Mouse (Mus musculus) right cerebral cortex, adult 18-20 months (tissue): ENCODE measurements around the gene Srp14.
A peak's percentile ranks its signal among the peaks of the same experiment; 100 is the strongest.

Source experiments
- DNase-seq: peaks from one replicate; pipeline ENCODE4 v3.0.0; 2022; ENCODE audit warnings: mixed read lengths

Srp14 gene

DNA sequence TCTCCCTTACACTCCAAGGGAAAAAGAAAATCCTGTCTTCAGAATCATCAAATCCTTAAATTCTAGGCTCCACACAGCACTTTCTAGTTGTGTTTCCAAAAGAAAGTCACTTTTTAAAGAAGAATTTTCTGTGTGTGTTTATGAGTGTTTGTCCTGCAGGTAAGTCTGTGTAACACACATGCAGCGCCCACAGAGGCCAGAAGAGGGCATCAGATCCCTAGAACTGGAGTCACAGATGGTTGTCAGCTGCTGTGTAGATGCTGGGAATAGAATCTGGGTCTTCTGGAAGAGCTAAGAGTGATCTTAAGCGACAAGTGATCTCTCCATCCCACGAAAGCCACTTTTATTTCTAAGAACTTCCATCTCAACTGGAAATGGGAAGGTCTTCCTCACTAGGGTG, 8.3 kb upstream of the Srp14 start:
- no peak for DNase-seq

DNA sequence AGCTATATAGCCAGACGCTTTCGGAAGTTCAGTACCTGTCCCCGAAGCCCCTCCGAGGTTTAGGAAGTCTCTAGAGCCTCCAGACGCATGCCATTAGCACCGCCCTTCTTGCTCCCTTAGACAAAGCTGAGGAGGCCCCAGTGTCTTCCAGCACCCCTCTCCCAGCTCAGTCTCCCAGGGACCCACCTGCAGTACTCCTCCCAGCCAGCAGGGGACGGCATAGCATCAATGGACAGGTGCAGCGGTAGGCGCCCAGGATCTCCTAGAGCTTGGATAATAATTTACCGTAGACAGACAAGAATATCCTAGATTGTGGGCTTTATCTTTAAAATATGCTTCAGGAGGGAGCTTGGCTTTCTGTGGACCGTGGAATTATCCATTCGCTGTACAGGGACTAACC, 7.4 kb upstream of the Srp14 start:
- DNase-seq: peak; percentile 55

DNA sequence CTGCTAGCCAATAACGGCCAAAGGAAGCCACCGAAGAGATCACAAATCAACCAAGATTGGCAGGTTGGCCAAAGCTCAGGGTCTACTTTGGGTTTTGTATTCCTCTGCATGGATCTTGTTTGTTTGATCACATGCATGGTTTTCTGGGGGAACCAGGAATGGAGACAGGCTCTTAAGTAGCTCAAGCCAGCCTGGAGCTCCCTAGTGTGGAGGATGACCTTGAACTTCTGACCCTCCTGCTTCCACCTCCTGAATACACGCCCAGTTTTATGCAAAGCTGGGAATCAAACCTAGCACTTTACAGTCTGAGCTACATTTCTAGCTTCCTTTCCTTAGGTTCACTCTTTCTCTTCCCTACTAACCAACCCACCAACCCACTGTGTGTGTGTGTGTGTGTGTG, 5.9 kb upstream of the Srp14 start:
- no peak for DNase-seq

GRCm38 (mm10) chr2:118484386-118484898, 4.9 kb upstream of the Srp14 start:
- peak; percentile 23 for DNase-seq

GRCm38 (mm10) chr2:118483032-118483431, 3.5 kb upstream of the Srp14 start:
- DNase-seq: no peak

DNA sequence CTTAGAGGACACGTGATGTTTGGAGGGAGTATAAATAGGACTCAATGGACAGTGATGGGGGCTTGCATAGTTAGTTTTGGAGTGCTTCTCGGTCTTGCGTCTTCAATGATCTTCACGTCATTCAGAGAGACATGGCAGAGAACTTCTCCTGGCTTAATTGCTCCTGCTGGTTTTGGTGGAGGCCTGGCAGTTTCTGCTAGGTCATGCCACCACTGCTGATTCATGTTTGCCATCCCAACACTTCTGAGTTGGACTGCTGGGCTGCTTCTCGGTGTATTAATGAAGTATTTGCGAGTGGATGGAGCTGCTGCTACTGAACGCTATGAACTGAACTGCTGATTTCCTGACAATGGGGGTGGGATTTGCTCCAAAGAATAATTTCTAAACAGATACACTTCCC, 1.4 kb upstream of the Srp14 start:
- no peak for DNase-seq

- no peak for DNase-seq
Observed at GRCm38 (mm10) chr2:118478833-118479549, 520 bp downstream of the Srp14 start.

DNA sequence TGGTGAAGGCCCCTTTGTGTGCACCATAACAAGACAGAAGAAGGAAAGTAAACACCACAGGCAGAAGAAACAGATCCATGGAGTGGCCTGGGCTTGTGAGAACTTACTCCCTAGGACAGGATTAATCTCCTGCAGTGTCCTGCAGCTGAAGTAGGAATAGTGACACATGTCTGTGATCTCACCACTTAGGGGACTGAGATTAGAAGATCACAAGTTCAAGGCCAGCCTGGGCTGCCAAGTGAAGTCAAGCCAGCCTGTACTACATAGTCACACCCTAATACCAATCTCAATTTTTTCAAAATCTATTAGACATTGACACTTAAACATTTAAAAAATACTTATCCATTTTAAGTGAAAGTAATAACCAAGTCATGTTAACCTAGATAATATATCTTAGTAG, 11.2 kb downstream of the Srp14 start:
- DNase-seq: no peak

GRCm38 (mm10) chr2:118466601-118467000, 12.9 kb downstream of the Srp14 start:
- no peak for DNase-seq

GRCm38 (mm10) chr2:118465894-118466293, 13.6 kb downstream of the Srp14 start:
- no peak for DNase-seq

DNA sequence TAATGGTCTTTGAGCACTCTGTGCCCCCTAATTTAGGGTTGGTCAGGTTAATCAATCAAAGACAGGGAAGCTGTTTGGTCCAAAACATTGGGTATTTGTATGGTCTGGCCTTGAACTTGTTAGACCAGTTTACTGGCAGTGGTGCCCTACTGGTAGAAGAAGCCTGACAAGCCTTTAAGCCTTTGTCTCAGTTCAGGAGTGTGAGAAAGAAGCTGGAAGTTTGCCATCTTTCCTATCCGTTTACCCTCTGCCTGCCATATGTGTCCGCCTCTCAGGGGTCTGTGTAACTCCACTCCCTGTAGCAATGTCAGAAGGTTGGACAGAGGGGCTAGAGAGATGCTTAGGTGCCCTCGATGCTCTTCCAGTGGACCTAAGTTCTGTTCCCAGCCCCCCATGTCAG, 15.1 kb downstream of the Srp14 start:
- DNase-seq: no peak

DNA sequence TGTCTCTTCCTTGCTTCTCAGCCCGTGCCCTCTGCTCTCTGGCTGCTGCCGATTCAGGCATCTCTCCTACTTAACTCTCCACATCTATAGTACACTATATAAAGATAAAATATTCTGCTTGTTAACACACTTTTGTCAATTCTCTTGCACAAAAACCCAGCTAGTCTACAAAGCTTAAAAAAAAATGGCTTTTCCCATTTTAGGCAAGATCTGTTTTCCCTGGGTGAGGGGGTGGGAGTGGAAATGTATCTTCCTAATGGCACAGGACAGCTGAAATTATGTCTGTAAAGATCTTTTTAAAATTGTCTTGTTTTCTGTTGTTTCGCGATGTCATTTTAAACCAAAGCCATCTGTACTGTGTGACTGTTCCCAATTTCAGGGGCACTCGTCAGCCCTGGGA, 16.0 kb downstream of the Srp14 start:
- peak; percentile 36 for DNase-seq

GRCm38 (mm10) chr2:118461480-118462165, 17.9 kb downstream of the Srp14 start:
- peak; percentile 32 for DNase-seq

DNA sequence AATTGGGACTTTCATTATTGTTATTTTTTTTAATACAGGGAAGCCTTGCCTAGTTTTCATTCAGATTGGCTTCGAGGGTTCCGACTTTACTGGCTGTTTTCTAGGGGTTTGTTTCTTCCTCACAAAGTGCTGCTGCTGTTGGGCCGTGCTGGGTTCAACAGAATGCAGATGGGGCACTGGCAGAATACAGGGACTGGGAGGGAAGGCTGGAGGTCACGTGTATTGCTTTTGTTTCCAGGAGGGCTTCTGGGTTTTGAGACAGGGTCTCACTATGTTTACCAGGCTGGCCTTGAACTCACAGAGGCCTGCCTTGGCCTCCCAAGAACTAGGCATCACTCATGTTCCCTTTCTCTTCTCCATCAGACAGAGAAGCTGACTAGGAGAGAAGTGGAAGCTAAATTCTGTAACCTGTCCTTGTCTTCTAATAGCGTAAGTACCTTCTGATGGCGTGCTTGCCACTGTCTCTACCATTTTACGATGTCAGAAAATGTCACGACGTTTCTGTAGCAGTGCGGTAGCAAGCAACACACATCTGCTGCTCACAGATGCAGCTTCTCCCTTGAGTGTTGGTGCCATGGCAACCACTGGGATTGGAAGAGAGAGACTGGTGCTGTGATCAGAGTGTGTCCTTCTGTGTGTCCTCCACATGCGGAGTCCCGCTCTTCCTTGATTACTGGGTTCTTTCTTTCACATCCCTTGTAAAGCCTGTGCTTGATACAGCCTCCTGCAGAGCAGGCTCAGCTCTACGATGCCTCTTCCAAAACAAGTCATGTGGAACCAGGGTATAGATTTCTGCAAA, 21.8 kb downstream of the Srp14 start:
- peak; percentile 59 for DNase-seq

DNA sequence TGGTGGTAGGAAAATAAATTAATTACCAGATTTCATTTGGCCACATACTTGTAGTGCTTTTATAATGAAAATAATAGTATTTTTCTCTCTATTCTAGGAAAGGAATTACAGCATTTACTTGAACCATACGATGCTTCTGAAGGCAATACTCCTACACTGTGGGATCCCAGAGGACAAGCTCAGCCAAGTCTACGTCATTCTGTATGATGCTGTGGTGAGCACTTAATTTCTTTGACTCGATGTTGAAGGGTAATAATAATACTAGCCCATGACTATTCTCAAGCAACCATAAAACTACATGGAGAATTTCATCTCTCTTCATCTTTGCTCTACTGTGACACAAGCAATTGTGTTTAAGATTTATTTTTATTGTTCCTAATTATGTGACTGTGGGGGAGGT, 22.5 kb downstream of the Srp14 start:
- no peak for DNase-seq

DNA sequence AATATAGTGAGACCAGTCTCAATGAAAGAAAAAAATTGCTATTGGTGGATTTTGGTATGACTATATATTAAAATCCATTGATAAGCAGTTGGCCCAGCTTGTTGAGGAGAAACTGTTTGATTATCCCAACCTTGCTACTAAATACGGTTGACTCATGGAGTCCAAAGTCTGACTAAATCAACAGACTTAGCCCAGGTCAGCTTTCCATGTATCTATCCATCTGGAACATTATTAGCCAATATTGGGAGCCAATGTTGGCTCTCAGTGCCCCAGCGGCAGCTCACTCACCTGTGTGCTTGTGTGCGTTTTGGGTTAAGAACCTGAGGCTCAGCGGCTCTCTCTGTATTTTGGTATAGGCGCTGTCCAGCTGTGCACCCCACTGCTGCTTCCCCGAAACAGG, 28.5 kb downstream of the Srp14 start:
- no peak for DNase-seq

- peak; percentile 89 for DNase-seq
Observed at GRCm38 (mm10) chr2:118448181-118448580, 31.3 kb downstream of the Srp14 start.

GRCm38 (mm10) chr2:118445696-118446674, 33.5 kb downstream of the Srp14 start:
- no peak for DNase-seq

GRCm38 (mm10) chr2:118442723-118443122, 36.8 kb downstream of the Srp14 start:
- no peak for DNase-seq

DNA sequence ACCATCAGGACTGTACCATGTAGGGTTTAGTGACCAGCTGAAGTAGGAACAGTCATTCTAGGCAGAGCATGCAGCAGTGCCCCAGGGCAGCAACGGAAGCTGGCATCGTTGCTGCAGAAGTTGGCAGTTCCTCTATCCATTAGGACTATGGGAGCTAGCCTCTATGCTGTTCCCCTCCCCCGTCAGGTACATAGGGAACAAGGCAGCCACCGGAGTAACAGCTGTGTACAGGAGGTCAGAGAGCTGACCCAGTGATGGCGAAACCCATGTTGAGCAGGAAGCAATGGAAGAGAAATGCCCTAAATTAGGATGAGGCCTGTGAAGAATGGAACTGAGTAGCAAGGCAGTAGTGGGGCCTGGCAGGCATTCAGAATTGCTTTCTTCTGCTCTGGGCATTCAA, 37.3 kb downstream of the Srp14 start:
- DNase-seq: no peak

- DNase-seq: peak; percentile 25
Observed at GRCm38 (mm10) chr2:118431589-118431988, 47.9 kb downstream of the Srp14 start.

DNA sequence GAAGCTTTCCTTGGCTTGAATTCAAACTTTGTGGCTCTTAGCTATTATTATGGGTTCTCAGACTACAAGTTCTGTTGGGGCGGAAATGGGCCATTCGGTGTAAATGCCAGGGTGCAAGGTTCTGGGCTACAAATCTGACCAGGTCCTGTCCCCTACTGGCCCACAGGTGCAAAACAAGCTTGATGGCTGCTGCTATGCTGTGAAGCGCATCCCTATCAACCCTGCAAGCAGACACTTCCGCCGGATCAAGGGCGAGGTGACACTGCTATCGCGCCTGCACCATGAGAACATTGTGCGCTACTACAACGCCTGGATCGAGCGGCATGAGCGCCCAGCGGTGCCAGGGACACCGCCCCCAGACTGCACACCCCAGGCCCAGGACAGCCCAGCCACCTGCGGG, 48.9 kb downstream of the Srp14 start:
- DNase-seq: no peak
